9 mouse cellular contexts compared by ENCODE assay signal in genomic region chr1:54907066-54907639, GRCm38 (mm10). TPM values are rescaled to one million over a fixed set of nuclear protein-coding genes. Genes with fewer than 3 reads are reported as not detected.
DNase-seq lines count a peak whose midpoint lies in the region; TF ChIP-seq lines count a peak whose summit lies in the region.
"Had no signal": no experiment of that assay in that cellular context is flagged by ENCODE, and none has a peak within 500 bp of the region (broad histone marks: within the 10 kb centered on the region; RNA-seq: fewer than 3 reads in every experiment).

No protein-coding gene starts in this region.

- peaks cover 16% of the 10 kb centered on the region for H3K4me1 ChIP-seq in embryonic fibroblast, embryonic 13.5 days (ENCODE audit: control insufficient read depth, insufficient read depth, low read length)

- H3K27ac ChIP-seq in gastrocnemius, adult 2 months = peak overlapping the region; percentile 63
- peak overlapping the region; percentile 38; the same call in 1 of the 2 replicates for H3K27ac ChIP-seq in embryonic fibroblast, embryonic 13.5 days (ENCODE audit: insufficient read depth, low read length)

- no peak for DNase-seq in gastrocnemius, adult 2 months
- DNase-seq in gastrocnemius, postnatal 10 days = no peak
- peak; percentile 31 for DNase-seq in A20 (ENCODE audit: low read depth, low spot score)
- peak; percentile 76 for DNase-seq in naive thymus-derived CD4-positive, alpha-beta T cell, adult 2 months (ENCODE audit: low read depth)
- DNase-seq in cerebellum, adult 11 months = no peak
- DNase-seq in frontal cortex, postnatal 36 days (ENCODE audit: low spot score in 2 of 2) = no peak
- no peak for DNase-seq in adrenal gland, adult 2 months
- DNase-seq: adrenal gland, postnatal 36 days had no signal

- TF ChIP-seq POLR2A in embryonic fibroblast, embryonic 13.5 days (IDR thresholded peaks at IDR 0.05; ENCODE audit: low read depth, low read length) = no peak

- H3K4me3 ChIP-seq in gastrocnemius, adult 2 months = peak overlapping the region; percentile 55
- no peak overlapping the region for H3K4me3 ChIP-seq in embryonic fibroblast, embryonic 13.5 days (ENCODE audit: insufficient read depth, low read length)

- TF ChIP-seq CTCF in gastrocnemius, adult 2 months (IDR thresholded peaks at IDR 0.05) = no peak
- TF ChIP-seq CTCF in embryonic fibroblast, embryonic 13.5 days (IDR thresholded peaks at IDR 0.05; ENCODE audit: borderline replicate concordance, insufficient read depth, low read length) = no peak

- intact Hi-C loops in gastrocnemius, adult 2 months (cut with DNase I) = no loop called here

RNA-seq across cellular contexts. Expression of gene Ankrd44, which starts 19.0 kb away (rescaled TPM):
- 1 to 10 TPM; 7.5 to 9.6 TPM for total RNA-seq in gastrocnemius, adult 2 months (2021)
- total RNA-seq in gastrocnemius, postnatal 10 days (2021) = 10 to 100 TPM; 14.5 to 16.9 TPM
- polyA plus RNA-seq in embryonic fibroblast, embryonic 13.5 days (2011; ENCODE audit: insufficient read length, low read depth, missing spikeins) = 18.8 and 24.8 TPM in 2 replicates
- 10 to 100 TPM; 12.7 to 17.0 TPM for total RNA-seq in adrenal gland, adult 2 months (2021)
- polyA plus RNA-seq in adrenal gland, adult 2 months (2012; rRNA removed) = 1.8 and 2.3 TPM in 2 replicates

Comparison
In these comparisons a context has a peak if more than half of its experiments do, and no peak if none do; other contexts are left out.
1. DNase-seq: peak in A20 (single experiment) and naive thymus-derived CD4-positive, alpha-beta T cell, adult 2 months (single experiment); none in gastrocnemius, adult 2 months (single experiment), gastrocnemius, postnatal 10 days (single experiment), cerebellum, adult 11 months (single experiment), frontal cortex, postnatal 36 days (0 of 2) and adrenal gland, adult 2 months (single experiment).